Mouse (Mus musculus) splenic B cell, adult 2 months (primary cell): ENCODE data around the gene Usb1.

ENCODE experiments used
- DNase-seq: peaks from one replicate; pipeline ENCODE4 v3.0.0-alpha.2; 2011; ENCODE audit warnings: low read depth, low spot score
- H3K27me3 ChIP-seq: 2 replicates; pipeline ENCODE4 v1.6.1; 2012; ENCODE audit warnings: mild to moderate bottlenecking, low read length, moderate library complexity, mixed read lengths; ENCODE audit not compliant: control insufficient read depth, poor library complexity, insufficient read depth, severe bottlenecking
- H3K36me3 ChIP-seq: 2 replicates; pipeline ENCODE4 v1.6.1; 2012; ENCODE audit warnings: mild to moderate bottlenecking, low read length, moderate library complexity, mixed read lengths; ENCODE audit not compliant: control insufficient read depth, poor library complexity, insufficient read depth, severe bottlenecking

Gene Usb1

DNA sequence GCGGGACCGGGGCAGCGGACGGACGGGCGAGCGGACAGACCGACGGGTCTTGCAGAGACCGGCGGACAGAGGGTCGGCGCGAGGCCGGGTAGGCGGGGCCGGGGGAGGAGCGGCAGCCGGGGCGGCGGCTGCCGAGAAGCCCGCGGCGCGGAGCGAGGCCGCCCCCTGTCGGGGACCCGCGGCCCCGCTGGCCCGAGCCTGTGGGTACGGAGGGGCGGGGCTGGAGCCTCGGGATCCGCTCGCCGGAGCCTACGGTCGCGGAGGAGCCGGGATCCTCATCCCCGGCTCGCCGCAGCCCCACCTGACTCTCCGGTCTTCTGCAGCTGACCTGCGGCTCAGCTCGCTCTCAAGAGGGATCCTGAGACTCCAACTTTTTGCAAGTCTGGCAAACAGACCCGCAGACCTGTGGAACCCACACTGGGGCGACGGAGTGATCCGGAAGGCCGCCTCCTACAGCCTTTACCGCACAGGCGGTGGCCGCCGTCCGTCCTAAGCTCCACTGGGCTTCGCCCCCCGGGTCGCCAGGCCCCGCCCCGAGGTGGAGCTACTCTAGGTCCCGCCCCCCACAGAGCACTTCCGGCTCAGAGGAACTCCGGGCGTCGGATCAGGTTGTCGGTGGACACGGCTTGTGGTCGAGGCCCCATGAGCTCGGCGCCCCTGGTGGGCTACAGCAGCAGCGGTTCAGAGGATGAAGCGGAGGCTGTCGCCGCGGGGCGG, at the start of gene Usb1, which contains the start of gene Zfp319:
Gene Usb1, plus strand, starts transcription at position 565 of the 717 bp plus-strand sequence.
Gene Zfp319, minus strand, starts transcription at position 231 of the 717 bp plus-strand sequence.
- DNase-seq, result peak; percentile 96
- H3K27me3 ChIP-seq, result no peaks in the 10 kb centered on the region
- peaks cover 6% of the 10 kb centered on the region for H3K36me3 ChIP-seq

DNA sequence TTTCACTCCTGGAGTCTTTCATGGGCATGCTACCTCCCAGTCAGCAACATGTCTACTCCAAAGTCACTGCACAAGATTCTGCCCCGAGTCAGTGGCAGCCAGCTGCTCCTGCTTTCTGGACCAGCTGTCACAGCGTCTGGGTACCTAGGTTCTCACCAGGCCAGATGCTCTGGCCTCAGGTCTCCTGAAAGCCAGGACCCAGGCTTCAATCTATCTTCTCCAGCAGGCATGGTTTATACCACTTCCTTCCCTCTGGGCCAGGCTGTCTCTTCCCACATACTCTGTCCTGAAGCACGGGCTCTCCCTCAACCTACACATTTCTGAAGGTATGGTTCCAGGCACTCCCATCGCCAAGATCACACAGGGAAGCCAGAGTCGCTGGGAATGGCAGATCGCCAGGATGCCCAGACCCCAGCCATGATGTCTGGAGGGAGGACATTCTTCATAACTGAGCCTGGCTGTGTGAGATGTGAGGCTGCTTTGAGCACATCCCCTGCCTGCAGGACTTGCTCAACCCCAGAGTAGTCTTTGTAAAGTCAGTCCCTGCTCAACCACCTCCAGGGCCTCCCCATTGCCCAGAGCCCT, 42.9 kb upstream of the Usb1 start:
- no peak for DNase-seq
- no peaks in the 10 kb centered on the region; the same call in 1 of the 2 replicates for H3K27me3 ChIP-seq
- no peaks in the 10 kb centered on the region for H3K36me3 ChIP-seq

DNA sequence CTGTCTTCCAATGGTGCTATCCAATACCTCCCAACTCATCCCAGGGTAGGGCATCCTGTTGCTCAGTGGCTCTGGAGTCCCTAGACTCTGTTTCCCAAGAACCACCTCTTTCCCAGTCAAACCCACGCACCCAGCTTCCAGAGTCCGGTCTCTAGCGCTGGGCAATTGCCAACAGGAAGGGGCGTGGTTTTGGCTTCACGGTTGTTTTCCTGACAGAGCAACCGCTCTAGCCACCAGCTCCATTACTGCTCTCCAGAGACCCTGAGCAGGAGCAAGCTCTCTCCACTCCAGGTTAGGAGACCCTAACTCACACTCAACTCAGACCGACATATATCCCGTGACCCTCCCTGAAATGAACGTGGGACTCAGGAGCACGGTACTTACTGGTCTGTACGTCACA, 38.9 kb upstream of the Usb1 start:
- H3K36me3 ChIP-seq, result no peaks in the 10 kb centered on the region
- H3K27me3 ChIP-seq, result no peaks in the 10 kb centered on the region
- DNase-seq, result no peak

DNA sequence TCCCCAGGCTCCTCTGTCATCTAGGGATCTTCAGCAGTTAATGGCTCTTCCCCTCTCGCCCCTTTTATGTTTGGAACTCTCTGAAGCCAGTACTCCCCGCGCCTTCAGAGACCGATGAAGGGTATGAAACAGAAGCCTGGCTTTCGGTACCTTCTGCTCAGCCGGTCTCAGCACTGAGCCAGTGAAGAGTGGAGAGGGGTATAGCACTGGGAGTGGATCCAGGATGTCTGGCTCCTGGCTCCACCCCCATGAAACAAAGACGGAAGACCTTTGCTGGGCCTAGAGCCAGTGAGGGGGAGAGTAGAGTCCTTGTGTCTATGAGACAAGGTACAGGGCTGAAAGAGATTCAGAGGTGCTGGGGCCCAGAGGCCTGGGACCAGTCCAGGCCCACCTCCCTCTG, 38.2 kb upstream of the Usb1 start:
- Histone ChIP-seq H3K36me3 (no peaks in the 10 kb centered on the region), H3K27me3 (no peaks in the 10 kb centered on the region)
- DNase-seq, result no peak

DNA sequence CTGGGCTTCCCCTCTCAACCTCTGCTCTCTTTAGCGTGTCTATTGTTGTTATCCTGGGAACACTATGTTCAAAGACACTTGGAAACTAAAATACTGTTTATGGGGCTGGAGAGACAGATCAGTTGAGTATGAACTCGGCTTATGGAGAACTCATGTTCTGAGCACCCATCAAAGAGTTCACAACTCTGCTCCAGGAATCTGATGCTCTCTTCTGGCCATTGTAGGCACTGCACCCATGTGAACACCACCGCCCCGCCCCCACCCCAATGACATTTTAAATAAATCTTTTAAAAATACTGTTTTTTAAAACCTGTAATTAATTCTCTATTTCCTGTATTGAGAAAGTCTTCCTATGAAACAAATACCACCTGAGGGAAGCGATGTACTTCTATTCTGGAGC, 29.7 kb upstream of the Usb1 start:
- H3K27me3 ChIP-seq, result no peaks in the 10 kb centered on the region
- peak; percentile 65 for DNase-seq
- no peaks in the 10 kb centered on the region for H3K36me3 ChIP-seq

DNA sequence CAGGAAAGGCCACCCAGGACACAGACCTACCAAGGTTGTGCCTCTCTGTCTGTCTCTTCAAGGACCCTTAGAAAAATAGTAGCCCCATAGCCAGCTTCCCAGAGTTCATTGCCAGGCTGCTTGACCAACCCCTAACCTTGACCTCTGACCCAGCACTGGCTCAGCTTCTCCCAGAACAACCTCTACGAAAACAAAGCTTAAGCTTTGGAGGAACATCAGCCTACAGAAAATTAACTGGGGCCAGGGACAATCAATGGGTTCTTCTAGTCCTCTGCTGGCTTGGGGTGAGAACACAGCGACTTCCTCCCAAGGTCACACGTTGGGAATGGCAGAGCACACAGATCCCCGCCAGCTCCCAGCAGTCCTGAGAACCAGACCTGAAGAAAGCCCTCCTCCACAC, 26.6 kb upstream of the Usb1 start:
- Histone ChIP-seq H3K27me3 (no peaks in the 10 kb centered on the region), H3K36me3 (no peaks in the 10 kb centered on the region)
- DNase-seq, result no peak

DNA sequence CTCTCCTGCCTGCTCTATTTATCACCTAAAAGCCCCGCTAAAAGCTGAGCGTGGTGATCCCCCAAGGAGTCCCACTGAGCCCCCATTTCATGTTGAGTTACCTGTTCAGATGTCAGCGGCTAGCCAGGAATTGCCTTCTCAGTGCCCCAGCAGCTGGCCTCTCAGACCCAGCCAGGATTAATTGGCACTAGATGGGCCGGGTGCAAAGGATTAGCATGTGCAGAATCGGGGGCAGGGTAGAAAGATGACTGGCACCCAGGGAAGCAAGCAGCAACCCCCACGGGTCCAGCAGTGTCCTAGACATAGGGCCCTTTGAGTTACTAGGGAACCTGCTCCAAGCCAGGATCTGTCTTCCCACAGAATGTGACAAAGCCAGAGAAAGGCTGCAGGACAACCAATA, 25.7 kb upstream of the Usb1 start, which contains the start of gene Cngb1:
Gene Cngb1, minus strand, starts transcription at position 155 of the 400 bp plus-strand sequence.
- DNase-seq, result no peak
- Histone ChIP-seq H3K27me3 (no peaks in the 10 kb centered on the region), H3K36me3 (no peaks in the 10 kb centered on the region)

DNA sequence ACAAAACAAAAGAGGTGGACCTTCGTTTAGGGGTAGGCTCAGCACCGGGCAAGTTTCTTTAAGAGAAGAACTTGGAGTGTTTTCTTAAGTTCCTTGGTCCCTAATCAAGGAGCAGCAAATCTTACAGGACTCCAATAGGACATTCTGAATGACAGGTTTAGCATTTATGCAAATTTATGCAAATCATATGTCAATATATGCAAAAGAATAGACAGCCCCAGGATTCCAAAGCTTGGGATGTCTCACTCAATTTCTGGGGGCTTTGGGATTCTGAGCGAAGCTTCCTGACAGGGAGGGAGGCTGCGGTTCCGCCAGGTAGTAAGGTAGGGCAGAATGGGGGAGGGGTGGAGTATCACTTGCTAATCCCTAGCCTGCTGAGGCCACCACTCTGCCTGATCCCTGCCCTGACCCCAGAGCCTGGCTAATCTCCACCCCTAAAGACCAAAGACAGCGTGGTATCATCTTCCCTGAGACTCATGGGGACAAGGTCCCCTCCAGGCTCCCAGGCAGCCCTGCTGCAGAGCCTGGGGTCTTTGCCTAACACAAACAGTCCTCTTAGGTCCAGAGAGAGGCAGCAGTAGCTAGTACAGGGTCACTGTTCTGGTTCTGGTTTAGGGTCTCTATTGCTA, 21.6 kb upstream of the Usb1 start, which contains the start of gene Tepp:
Gene Tepp, plus strand, starts transcription at position 225 of the 629 bp plus-strand sequence.
- H3K36me3 ChIP-seq, result no peaks in the 10 kb centered on the region
- no peak for DNase-seq
- no peaks in the 10 kb centered on the region for H3K27me3 ChIP-seq

DNA sequence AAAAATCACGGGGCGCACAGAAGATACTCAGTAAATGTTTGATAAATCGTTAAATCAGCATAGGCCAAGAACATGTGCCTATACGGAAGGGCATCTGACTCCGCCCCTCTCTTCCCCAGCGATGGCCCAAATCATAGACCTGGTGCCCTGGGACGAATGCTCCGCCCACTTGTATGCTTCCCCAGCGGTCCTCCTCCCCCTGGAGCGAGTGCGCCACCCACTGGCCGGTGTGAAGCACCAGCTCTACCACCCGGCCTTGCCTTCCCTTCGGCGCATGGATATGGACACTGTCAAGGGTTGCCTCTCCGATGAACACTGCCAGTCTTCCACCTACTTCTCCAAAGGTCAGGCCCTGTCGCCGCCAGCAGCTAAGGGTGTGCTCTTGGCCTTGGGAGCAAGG, 19.2 kb upstream of the Usb1 start:
- H3K36me3 ChIP-seq, result no peaks in the 10 kb centered on the region
- H3K27me3 ChIP-seq, result no peaks in the 10 kb centered on the region
- DNase-seq, result peak; percentile 19

DNA sequence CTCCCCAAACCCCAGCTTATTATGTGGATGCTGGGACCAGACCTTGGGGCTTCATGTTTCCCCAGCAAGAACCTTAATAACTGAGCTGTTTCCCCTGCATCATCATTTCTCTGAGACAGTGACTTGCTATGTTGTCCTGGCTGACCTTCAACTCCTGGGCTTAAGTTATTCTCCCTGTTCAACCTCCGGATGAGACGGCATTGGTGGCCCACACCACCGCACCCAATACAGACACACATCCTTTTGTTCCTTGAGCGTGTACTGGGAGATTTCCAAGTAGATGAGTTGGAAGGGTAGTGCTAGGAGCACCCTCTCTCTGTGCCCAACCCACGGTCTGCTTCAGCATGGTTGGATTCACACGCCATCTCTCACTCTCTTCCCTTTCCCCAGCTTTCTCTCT, 18.2 kb upstream of the Usb1 start:
- no peaks in the 10 kb centered on the region for H3K36me3 ChIP-seq
- no peaks in the 10 kb centered on the region for H3K27me3 ChIP-seq
- no peak for DNase-seq

DNA sequence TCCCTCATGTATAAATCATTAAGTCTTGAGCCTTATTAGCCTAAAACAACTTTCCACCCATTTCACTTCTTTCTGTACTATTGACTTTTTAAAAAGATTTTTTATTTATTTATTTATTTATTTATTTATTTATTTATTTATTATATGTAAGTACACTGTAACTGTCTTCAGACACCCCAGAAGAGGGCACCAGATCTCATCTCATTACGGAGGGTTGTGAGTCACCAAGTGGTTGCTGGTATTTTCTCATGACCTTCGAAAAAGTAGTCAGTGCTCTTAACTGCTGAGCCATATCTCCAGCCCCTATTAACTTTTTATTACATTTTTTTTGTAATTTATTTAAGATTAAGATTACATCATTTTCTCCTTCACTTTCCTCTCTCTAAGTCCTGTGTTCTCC, 17.4 kb upstream of the Usb1 start:
- no peaks in the 10 kb centered on the region for H3K36me3 ChIP-seq
- no peaks in the 10 kb centered on the region for H3K27me3 ChIP-seq
- DNase-seq, result no peak

DNA sequence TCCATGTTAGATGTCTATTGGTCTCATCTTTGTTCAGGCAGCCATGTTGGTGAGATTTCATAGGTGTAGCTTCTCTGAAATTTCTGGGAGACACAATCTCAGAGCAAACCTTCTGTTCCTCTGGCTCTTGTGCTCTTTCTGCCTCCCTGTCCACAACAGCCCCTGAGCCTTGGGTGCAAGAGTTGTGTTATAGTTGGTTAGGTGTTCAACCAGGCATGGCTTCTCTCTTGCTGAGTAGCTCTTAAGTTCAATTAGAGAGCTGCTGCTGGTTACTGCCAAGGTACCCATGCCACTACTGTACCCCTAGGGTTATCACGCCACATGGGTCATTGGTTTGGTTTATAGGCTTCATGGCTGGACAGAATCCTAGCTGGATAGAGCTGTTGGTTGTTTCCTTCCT, 16.7 kb upstream of the Usb1 start:
- no peaks in the 10 kb centered on the region for H3K36me3 ChIP-seq
- H3K27me3 ChIP-seq, result no peaks in the 10 kb centered on the region
- no peak for DNase-seq

DNA sequence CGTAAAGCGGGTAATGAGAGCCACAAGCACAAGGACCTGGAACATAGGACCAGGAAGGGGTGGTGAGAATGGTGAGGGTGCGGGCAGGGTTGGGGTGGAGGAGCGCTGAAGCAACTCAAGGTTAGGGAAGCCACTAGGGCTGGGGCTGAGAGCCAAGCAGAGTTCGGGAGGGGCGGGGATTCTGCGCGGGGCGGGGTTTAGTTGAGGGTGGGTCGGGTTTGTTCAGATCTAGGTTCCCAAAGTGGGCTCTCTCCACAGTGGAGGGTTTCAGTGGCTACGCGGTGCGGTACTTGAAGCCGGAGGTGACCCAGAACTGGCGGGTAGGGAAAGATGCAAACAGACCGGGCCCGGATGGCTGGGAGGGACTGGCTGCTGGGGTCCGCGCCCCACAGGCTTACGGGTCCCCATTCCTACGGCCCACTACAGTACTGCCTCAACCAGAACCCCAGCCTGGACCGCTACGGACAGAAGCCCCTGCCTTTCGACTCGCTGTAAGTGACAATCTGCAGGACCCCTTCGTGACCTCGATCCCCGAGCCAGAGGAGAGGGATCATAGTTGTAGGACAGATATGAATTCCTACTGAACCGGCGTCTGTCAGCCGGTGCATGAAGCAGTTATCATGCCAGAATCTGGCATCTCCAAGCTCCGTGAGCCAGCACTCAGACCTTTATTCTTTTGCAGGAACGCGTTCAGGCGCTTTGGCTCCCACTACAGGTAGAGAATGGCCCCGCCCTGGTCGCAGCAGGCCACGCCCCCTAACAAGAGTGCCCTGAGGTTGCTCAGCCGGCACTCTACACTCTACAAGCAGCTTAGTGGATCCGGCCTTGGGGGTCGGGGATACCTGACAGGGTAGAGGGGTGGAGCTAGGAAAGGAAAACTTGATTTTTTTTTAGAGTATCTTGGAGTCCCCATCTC, 11.6 kb upstream of the Usb1 start:
- Histone ChIP-seq H3K27me3 (no peaks in the 10 kb centered on the region), H3K36me3 (no peaks in the 10 kb centered on the region)
- peak; percentile 82 for DNase-seq

DNA sequence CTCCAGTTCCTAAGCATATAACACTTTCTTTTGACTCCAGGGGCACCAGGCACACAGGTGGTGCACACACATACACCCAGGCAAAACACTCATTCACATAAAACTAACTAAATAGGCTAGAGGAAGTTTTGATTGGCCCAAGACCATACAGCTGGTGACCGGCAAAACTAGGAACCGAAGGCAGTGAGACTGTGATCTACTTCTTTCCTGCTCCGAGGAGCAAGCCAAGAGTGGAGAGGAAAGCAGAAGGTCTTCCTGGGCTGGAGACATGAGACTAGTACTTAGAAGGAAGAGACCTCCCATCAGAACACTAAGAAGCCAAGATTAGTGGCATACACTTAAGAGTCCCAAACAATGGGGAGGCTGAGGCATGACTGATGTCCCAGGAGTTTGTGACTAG, 8.9 kb upstream of the Usb1 start:
- no peak for DNase-seq
- Histone ChIP-seq H3K27me3 (no peaks in the 10 kb centered on the region), H3K36me3 (peaks cover 2% of the 10 kb centered on the region; the same call in 1 of the 2 replicates)
